Mouse (Mus musculus) hindbrain, embryonic 13.5 days (tissue): ENCODE data around the gene Cfl1. TPM values are rescaled to one million over a fixed set of nuclear protein-coding genes. Genes with fewer than 3 reads are reported as not detected.

ENCODE experiments used
- ATAC-seq: fragments of 200-750 bp; cut with Nextera tagmentation; 2 replicates; pipeline ENCODE4 v1.8.0; 2017; ENCODE audit warnings: moderate TSS enrichment; ENCODE audit not compliant: low FRiP score
- H3K27ac ChIP-seq: fragments of 300-500 bp; sonication (generic); 2 replicates; pipeline ENCODE4 v1.5.1; 2015; ENCODE audit warnings: inconsistent platforms, mild to moderate bottlenecking, moderate library complexity
- H3K27me3 ChIP-seq: fragments of 300-500 bp; sonication (generic); 2 replicates; pipeline ENCODE4 v1.6.1; 2015; ENCODE audit warnings: mild to moderate bottlenecking, inconsistent platforms
- H3K36me3 ChIP-seq: fragments of 300-500 bp; sonication (generic); 2 replicates; pipeline ENCODE4 v1.6.1; 2015; ENCODE audit warnings: mild to moderate bottlenecking, inconsistent platforms
- H3K4me1 ChIP-seq: fragments of 300-500 bp; sonication (generic); replicated peaks from 2 replicates; pipeline ENCODE4 v1.6.1; 2015; ENCODE audit warnings: inconsistent platforms
- H3K4me2 ChIP-seq: fragments of 300-500 bp; sonication (generic); 2 replicates; pipeline ENCODE4 v1.6.1; 2015; ENCODE audit warnings: inconsistent platforms, mild to moderate bottlenecking, moderate library complexity
- H3K4me3 ChIP-seq: fragments of 300-500 bp; sonication (generic); 2 replicates; pipeline ENCODE4 v1.5.1; 2015; ENCODE audit warnings: mild to moderate bottlenecking, inconsistent platforms
- H3K9ac ChIP-seq: fragments of 300-500 bp; sonication (generic); 2 replicates; pipeline ENCODE4 v1.6.1; 2015; ENCODE audit warnings: mild to moderate bottlenecking, inconsistent platforms
- H3K9me3 ChIP-seq: fragments of 300-500 bp; sonication (generic); 2 replicates; pipeline ENCODE4 v1.6.1; 2016; ENCODE audit warnings: inconsistent platforms
- WGBS: fragments of 180-500 bp; shearing (Covaris S2); methylation state at CpG from one replicate; pipeline ENCODE4 v1.1.7; 2015; 5-methylcytosine and 5-hydroxymethylcytosine counted together
- polyA plus RNA-seq: library from polyadenylated mRNA; unstranded; fragments of >200 nt; fragmentation: Nextera tagmentation; extraction: Ambion mirVana; gene quantifications from 2 replicates; pipeline ENCODE4 v1.2.1, GENCODE M21; 2015

Gene Cfl1
- polyA plus RNA-seq, 1 experiment from 2014 or later: 3,676 TPM

- no peak overlapping the region for H3K4me2 ChIP-seq
- WGBS: 88% methylated on average over 3 of the region's 3 CpGs
- no peaks in the 10 kb centered on the region; the same call in 1 of the 2 replicates for H3K4me1 ChIP-seq
- no peak overlapping the region for H3K27ac ChIP-seq
- H3K4me3 ChIP-seq: no peak overlapping the region
- no peaks in the 10 kb centered on the region for H3K9me3 ChIP-seq
- no peaks in the 10 kb centered on the region for H3K36me3 ChIP-seq
- H3K27me3 ChIP-seq: no peaks in the 10 kb centered on the region
- no peak overlapping the region for H3K9ac ChIP-seq
- no peak for ATAC-seq
Observed at GRCm38 (mm10) chr19:5518721-5519120, 28.5 kb downstream of the Cfl1 start.

GRCm38 (mm10) chr19:5525204-5525603, 34.9 kb downstream of the Cfl1 start:
- no peak overlapping the region for H3K4me2 ChIP-seq
- no peaks in the 10 kb centered on the region for H3K9me3 ChIP-seq
- H3K27ac ChIP-seq: no peak overlapping the region
- no peaks in the 10 kb centered on the region for H3K36me3 ChIP-seq
- peaks cover 13% of the 10 kb centered on the region for H3K4me1 ChIP-seq
- 74% methylated on average over 5 of the region's 5 CpGs for WGBS
- H3K27me3 ChIP-seq: peaks cover 12% of the 10 kb centered on the region; the same call in 1 of the 2 replicates
- no peak overlapping the region for H3K4me3 ChIP-seq
- no peak overlapping the region for H3K9ac ChIP-seq
- ATAC-seq: no peak

GRCm38 (mm10) chr19:5529325-5530137, 39.3 kb downstream of the Cfl1 start:
- H3K36me3 ChIP-seq: no peaks in the 10 kb centered on the region
- H3K9me3 ChIP-seq: no peaks in the 10 kb centered on the region
- peak; percentile 88 for ATAC-seq
- H3K4me3 ChIP-seq: no peak overlapping the region
- peaks cover 17% of the 10 kb centered on the region for H3K4me1 ChIP-seq
- peak overlapping the region; percentile 32 for H3K4me2 ChIP-seq
- H3K27me3 ChIP-seq: peaks cover 51% of the 10 kb centered on the region
- 12% methylated on average over 20 of the region's 20 CpGs for WGBS
- no peak overlapping the region for H3K27ac ChIP-seq
- H3K9ac ChIP-seq: no peak overlapping the region

GRCm38 (mm10) chr19:5530138-5530524, 39.9 kb downstream of the Cfl1 start:
- WGBS: 21% methylated on average over 7 of the region's 7 CpGs
- ATAC-seq: no peak
- no peak overlapping the region for H3K9ac ChIP-seq
- H3K27ac ChIP-seq: no peak overlapping the region
- no peak overlapping the region for H3K4me3 ChIP-seq
- peaks cover 56% of the 10 kb centered on the region for H3K27me3 ChIP-seq
- no peaks in the 10 kb centered on the region for H3K36me3 ChIP-seq
- H3K9me3 ChIP-seq: no peaks in the 10 kb centered on the region
- H3K4me1 ChIP-seq: peaks cover 17% of the 10 kb centered on the region
- H3K4me2 ChIP-seq: no peak overlapping the region; the same call in 1 of the 2 replicates

- H3K4me2 ChIP-seq: no peak overlapping the region
- no peak overlapping the region for H3K4me3 ChIP-seq
- peaks cover 65% of the 10 kb centered on the region for H3K27me3 ChIP-seq
- H3K9ac ChIP-seq: no peak overlapping the region
- ATAC-seq: no peak
- no peaks in the 10 kb centered on the region for H3K9me3 ChIP-seq
- peaks cover 17% of the 10 kb centered on the region for H3K4me1 ChIP-seq
- WGBS: 69% methylated on average over 8 of the region's 8 CpGs
- H3K36me3 ChIP-seq: 0 out of 2 replicates have a peak, but pooled peaks cover 4% of the 10 kb centered on the region
- no peak overlapping the region for H3K27ac ChIP-seq
Observed at GRCm38 (mm10) chr19:5532520-5532919, 42.3 kb downstream of the Cfl1 start.

- Histone ChIP-seq H3K4me3 (no peak overlapping the region), H3K4me1 (no peaks in the 10 kb centered on the region), H3K9ac (no peak overlapping the region), H3K36me3 (0 out of 2 replicates have a peak, but pooled peaks cover 4% of the 10 kb centered on the region), H3K27me3 (peaks cover 49% of the 10 kb centered on the region), H3K4me2 (no peak overlapping the region), H3K27ac (no peak overlapping the region), H3K9me3 (no peaks in the 10 kb centered on the region)
- 81% methylated on average over 8 of the region's 8 CpGs for WGBS
- no peak for ATAC-seq
Observed at GRCm38 (mm10) chr19:5538786-5539185, 48.5 kb downstream of the Cfl1 start.

- Histone ChIP-seq H3K27me3 (peaks cover 26% of the 10 kb centered on the region; the same call in 1 of the 2 replicates), H3K9ac (no peak overlapping the region), H3K4me1 (no peaks in the 10 kb centered on the region), H3K4me3 (no peak overlapping the region), H3K36me3 (no peaks in the 10 kb centered on the region), H3K9me3 (no peaks in the 10 kb centered on the region), H3K4me2 (no peak overlapping the region), H3K27ac (no peak overlapping the region)
- WGBS: 90% methylated on average over 9 of the region's 9 CpGs
- ATAC-seq: no peak
Observed at GRCm38 (mm10) chr19:5543362-5543761, 53.1 kb downstream of the Cfl1 start.

GRCm38 (mm10) chr19:5544031-5544430, 53.8 kb downstream of the Cfl1 start:
- WGBS: 55% methylated on average over 11 of the region's 11 CpGs
- H3K27ac ChIP-seq: no peak overlapping the region
- H3K4me3 ChIP-seq: no peak overlapping the region
- no peak overlapping the region for H3K9ac ChIP-seq
- no peaks in the 10 kb centered on the region for H3K4me1 ChIP-seq
- no peaks in the 10 kb centered on the region for H3K36me3 ChIP-seq
- H3K27me3 ChIP-seq: peaks cover 20% of the 10 kb centered on the region; the same call in 1 of the 2 replicates
- no peak for ATAC-seq
- H3K9me3 ChIP-seq: no peaks in the 10 kb centered on the region
- H3K4me2 ChIP-seq: no peak overlapping the region

Other genes with a start within 250 kb of the Cfl1 start
- gene Pacs1, start 217.3 kb upstream of the Cfl1 start, polyA plus RNA-seq: 33.9 TPM in 2 replicates
- 373 and 377 TPM in 2 replicates for gene Sf3b2, start 195.0 kb upstream of the Cfl1 start, polyA plus RNA-seq
- gene Gal3st3, start 192.1 kb upstream of the Cfl1 start, polyA plus RNA-seq: 34.1 and 36.0 TPM in 2 replicates
- not detected in 2 replicates for gene Catsper1, start 154.7 kb upstream of the Cfl1 start, polyA plus RNA-seq
- 5.4 and 6.3 TPM in 2 replicates for gene Cst6, start 140.9 kb upstream of the Cfl1 start, polyA plus RNA-seq
- gene Eif1ad, start 123.7 kb upstream of the Cfl1 start, polyA plus RNA-seq: 53.3 and 56.4 TPM in 2 replicates
- 330 and 334 TPM in 2 replicates for gene Banf1, start 123.3 kb upstream of the Cfl1 start, polyA plus RNA-seq
- gene Sart1, start 101.8 kb upstream of the Cfl1 start, polyA plus RNA-seq: 72.1 and 73.0 TPM in 2 replicates
- gene Tsga10ip, start 87.9 kb upstream of the Cfl1 start, polyA plus RNA-seq: 0.18 TPM in 1 of 2 replicates, not detected in the other
- 322 and 323 TPM in 2 replicates for gene Drap1, start 65.5 kb upstream of the Cfl1 start, polyA plus RNA-seq
- gene AI837181, start 65.3 kb upstream of the Cfl1 start, polyA plus RNA-seq: 68.5 and 69.7 TPM in 2 replicates
- gene Fosl1, start 42.9 kb upstream of the Cfl1 start, polyA plus RNA-seq: 0.48 TPM in 1 of 2 replicates, not detected in the other
- gene Ccdc85b, start 32.6 kb upstream of the Cfl1 start, polyA plus RNA-seq: 9.6 and 10.2 TPM in 2 replicates
- 169 and 179 TPM in 2 replicates for gene Fibp, start 29.8 kb upstream of the Cfl1 start, polyA plus RNA-seq
- 5.0 and 5.8 TPM in 2 replicates for gene Ctsw, start 21.9 kb upstream of the Cfl1 start, polyA plus RNA-seq
- 45.6 and 48.7 TPM in 2 replicates for gene Efemp2, start 16.5 kb upstream of the Cfl1 start, polyA plus RNA-seq
- 42.6 and 49.7 TPM in 2 replicates for gene Mus81, start 2.1 kb upstream of the Cfl1 start, polyA plus RNA-seq
- gene 1700020D05Rik, start 13.3 kb downstream of the Cfl1 start, polyA plus RNA-seq: 0.58 TPM in 1 of 2 replicates, not detected in the other
- gene Snx32, start 20.1 kb downstream of the Cfl1 start, polyA plus RNA-seq: 80.3 and 81.1 TPM in 2 replicates
- gene Ovol1, start 70.2 kb downstream of the Cfl1 start, polyA plus RNA-seq: 0.21 TPM in 1 of 2 replicates, not detected in the other
- 2.2 and 2.9 TPM in 2 replicates for gene Ap5b1, start 77.6 kb downstream of the Cfl1 start, polyA plus RNA-seq
- 71.2 and 80.6 TPM in 2 replicates for gene Rnaseh2c, start 111.4 kb downstream of the Cfl1 start, polyA plus RNA-seq
- 77.2 and 79.7 TPM in 2 replicates for gene Kat5, start 119.8 kb downstream of the Cfl1 start, polyA plus RNA-seq
- 30.1 and 35.2 TPM in 2 replicates for gene Rela, start 147.0 kb downstream of the Cfl1 start, polyA plus RNA-seq
- 15.0 and 15.4 TPM in 2 replicates for gene Sipa1, start 173.3 kb downstream of the Cfl1 start, polyA plus RNA-seq
- gene Map3k11, start 198.3 kb downstream of the Cfl1 start, polyA plus RNA-seq: 11.6 and 14.4 TPM in 2 replicates
- gene Pcnx3, start 198.5 kb downstream of the Cfl1 start, polyA plus RNA-seq: 21.3 and 24.4 TPM in 2 replicates
- 0.44 and 0.63 TPM in 2 replicates for gene Kcnk7, start 213.9 kb downstream of the Cfl1 start, polyA plus RNA-seq
- gene Ehbp1l1, start 235.9 kb downstream of the Cfl1 start, polyA plus RNA-seq: 6.7 and 10.1 TPM in 2 replicates
- 184 and 187 TPM in 2 replicates for gene Fam89b, start 239.2 kb downstream of the Cfl1 start, polyA plus RNA-seq